Mouse (Mus musculus) spleen, adult 2 months (tissue): Measurements from ENCODE around the gene Fam104a. TPM values are rescaled to one million over a fixed set of nuclear protein-coding genes. Genes with fewer than 3 reads are reported as not detected.

Experiments used
- DNase-seq, 2 experiments: peaks; one replicate each; pipeline versions ENCODE4 v3.0.0 to v3.0.0-alpha.2; 2012 to 2021; ENCODE audit warnings: low spot score in 2 of 2, low read depth in 1 of 2
- H3K27ac ChIP-seq: fragments of 200-500 bp; 2 replicates; pipeline ENCODE4 v1.5.1; 2012; ENCODE audit warnings: low read length, inconsistent platforms; ENCODE audit not compliant: insufficient read depth
- H3K27me3 ChIP-seq: fragments of 200-500 bp; 2 replicates; pipeline ENCODE4 v1.6.1; 2012; ENCODE audit warnings: mild to moderate bottlenecking, moderate library complexity, low read length, inconsistent platforms; ENCODE audit not compliant: control insufficient read depth, insufficient read depth
- H3K36me3 ChIP-seq: fragments of 200-500 bp; 2 replicates; pipeline ENCODE4 v1.6.1; 2012; ENCODE audit warnings: mild to moderate bottlenecking, low read length, inconsistent platforms; ENCODE audit not compliant: control insufficient read depth, insufficient read depth
- H3K4me1 ChIP-seq: fragments of 200-500 bp; 2 replicates; pipeline ENCODE4 v1.6.1; 2011; ENCODE audit warnings: inconsistent platforms; ENCODE audit not compliant: control insufficient read depth, insufficient read depth, insufficient read length
- H3K4me3 ChIP-seq: fragments of 200-500 bp; 2 replicates; pipeline ENCODE4 v1.5.1; 2011; ENCODE audit warnings: mild to moderate bottlenecking, inconsistent platforms; ENCODE audit not compliant: insufficient read depth, insufficient read length; ENCODE audit errors: extremely low read depth
- CTCF ChIP-seq: fragments of 200-500 bp; IDR thresholded peaks from 2 replicates; pipeline ENCODE4 v1.5.1; 2011; ENCODE audit warnings: mild to moderate bottlenecking, inconsistent platforms; ENCODE audit not compliant: insufficient read depth, insufficient read length, insufficient replicate concordance; ENCODE audit errors: extremely low read depth
- POLR2A ChIP-seq: fragments of 200-500 bp; IDR thresholded peaks from 2 replicates; pipeline ENCODE4 v1.6.1; 2011; ENCODE audit warnings: low read depth, low read length, inconsistent platforms
- WGBS: fragments of 180-500 bp; shearing (Covaris S2); methylation state at CpG from one replicate; pipeline ENCODE4 v1.1.7; 2018; 5-methylcytosine and 5-hydroxymethylcytosine counted together
- polyA plus RNA-seq: library from polyadenylated mRNA; depleted of rRNA; stranded (reverse); fragments of >200 nt; gene quantifications from 2 replicates; pipeline ENCODE4 v1.2.3, GENCODE M21; 2012

The Fam104a gene
- polyA plus RNA-seq, 1 experiment, result 20.1 TPM

DNA sequence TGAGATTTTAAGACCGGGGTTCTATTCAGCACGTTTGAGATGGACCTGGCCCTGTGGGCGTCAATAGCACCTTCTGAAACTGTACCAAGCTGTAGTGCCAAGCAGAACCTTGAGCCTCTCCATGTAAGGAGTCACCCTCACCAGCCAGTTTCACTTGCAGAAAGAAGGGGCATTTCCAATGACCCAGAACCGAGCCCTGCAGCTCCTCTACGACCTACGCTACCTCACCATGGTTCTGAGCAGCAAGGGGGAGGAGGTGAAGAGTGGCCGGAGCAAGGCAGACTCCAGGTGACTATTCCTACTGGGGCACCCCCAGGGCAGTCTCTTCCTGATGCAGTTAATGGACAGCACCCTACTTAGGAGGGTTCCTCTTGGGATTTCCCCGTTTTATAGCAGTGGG, 25.6 kb downstream of the Fam104a start:
- no peaks in the 10 kb centered on the region for H3K27me3 ChIP-seq
- peaks cover 50% of the 10 kb centered on the region for H3K36me3 ChIP-seq
- DNase-seq, result no peak
- no peak overlapping the region for H3K4me3 ChIP-seq
- no peak for TF ChIP-seq POLR2A
- no peak for TF ChIP-seq CTCF
- no peak overlapping the region for H3K27ac ChIP-seq
- WGBS, result 92% methylated on average over 8 of the region's 8 CpGs
- H3K4me1 ChIP-seq, result no peaks in the 10 kb centered on the region

- H3K27me3 ChIP-seq, result no peaks in the 10 kb centered on the region
- no peak for DNase-seq
- WGBS, result 81% methylated on average over 4 of the region's 4 CpGs
- TF ChIP-seq CTCF (no peak), POLR2A (no peak)
- H3K27ac ChIP-seq, result no peak overlapping the region
- H3K36me3 ChIP-seq, result peaks cover 59% of the 10 kb centered on the region
- no peaks in the 10 kb centered on the region for H3K4me1 ChIP-seq
- no peak overlapping the region for H3K4me3 ChIP-seq
Measured at GRCm38 (mm10) chr11:113657221-113657620, 26.7 kb downstream of the Fam104a start.

DNA sequence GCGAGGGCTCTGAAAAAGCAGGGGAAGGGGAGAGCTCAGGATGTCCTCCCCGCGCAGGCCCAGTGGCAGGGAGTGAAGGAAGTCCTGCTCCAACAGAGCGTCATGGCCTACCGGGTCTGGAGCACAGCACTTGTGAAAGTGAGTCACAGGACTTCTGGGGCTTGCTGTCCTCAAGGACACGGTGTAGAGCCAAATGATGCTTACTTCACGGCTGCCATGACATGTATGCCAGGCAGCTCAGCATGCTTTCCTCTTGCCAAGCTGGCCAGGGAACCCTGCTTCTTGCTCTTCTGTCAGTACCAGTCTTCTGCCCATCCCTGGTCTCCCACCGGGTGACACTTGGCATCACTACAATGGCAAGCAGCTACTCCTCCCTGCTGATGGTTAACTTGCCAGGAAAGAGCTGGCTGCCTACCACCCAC, 27.4 kb downstream of the Fam104a start:
- peaks cover 60% of the 10 kb centered on the region for H3K36me3 ChIP-seq
- no peak overlapping the region for H3K27ac ChIP-seq
- no peaks in the 10 kb centered on the region for H3K4me1 ChIP-seq
- no peak overlapping the region for H3K4me3 ChIP-seq
- TF ChIP-seq CTCF (no peak), POLR2A (no peak)
- WGBS, result 93% methylated on average over 8 of the region's 8 CpGs
- no peak for DNase-seq
- H3K27me3 ChIP-seq, result no peaks in the 10 kb centered on the region

GRCm38 (mm10) chr11:113654561-113655270, 29.2 kb downstream of the Fam104a start:
- no peaks in the 10 kb centered on the region for H3K27me3 ChIP-seq
- peaks cover 3% of the 10 kb centered on the region; the same call in 1 of the 2 replicates for H3K4me1 ChIP-seq
- H3K36me3 ChIP-seq, result peaks cover 53% of the 10 kb centered on the region
- H3K4me3 ChIP-seq, result no peak overlapping the region
- no peak overlapping the region for H3K27ac ChIP-seq
- WGBS, result 93% methylated on average over 18 of the region's 18 CpGs
- DNase-seq, result no peak
- TF ChIP-seq POLR2A, result no peak
- TF ChIP-seq CTCF, result no peak

GRCm38 (mm10) chr11:113654105-113654504, 29.9 kb downstream of the Fam104a start:
- DNase-seq, result no peak
- no peak for TF ChIP-seq POLR2A
- no peak for TF ChIP-seq CTCF
- peaks cover 3% of the 10 kb centered on the region; the same call in 1 of the 2 replicates for H3K4me1 ChIP-seq
- peaks cover 50% of the 10 kb centered on the region for H3K36me3 ChIP-seq
- no peaks in the 10 kb centered on the region for H3K27me3 ChIP-seq
- no peak overlapping the region for H3K27ac ChIP-seq
- H3K4me3 ChIP-seq, result no peak overlapping the region
- 96% methylated on average over 15 of the region's 15 CpGs for WGBS

GRCm38 (mm10) chr11:113652516-113652915, 31.4 kb downstream of the Fam104a start:
- Histone ChIP-seq H3K27me3 (no peaks in the 10 kb centered on the region), H3K36me3 (peaks cover 40% of the 10 kb centered on the region), H3K27ac (no peak overlapping the region), H3K4me1 (peaks cover 7% of the 10 kb centered on the region; the same call in 1 of the 2 replicates), H3K4me3 (no peak overlapping the region)
- 96% methylated on average over 6 of the region's 6 CpGs for WGBS
- DNase-seq, result no peak
- no peak for TF ChIP-seq POLR2A
- TF ChIP-seq CTCF, result no peak

DNA sequence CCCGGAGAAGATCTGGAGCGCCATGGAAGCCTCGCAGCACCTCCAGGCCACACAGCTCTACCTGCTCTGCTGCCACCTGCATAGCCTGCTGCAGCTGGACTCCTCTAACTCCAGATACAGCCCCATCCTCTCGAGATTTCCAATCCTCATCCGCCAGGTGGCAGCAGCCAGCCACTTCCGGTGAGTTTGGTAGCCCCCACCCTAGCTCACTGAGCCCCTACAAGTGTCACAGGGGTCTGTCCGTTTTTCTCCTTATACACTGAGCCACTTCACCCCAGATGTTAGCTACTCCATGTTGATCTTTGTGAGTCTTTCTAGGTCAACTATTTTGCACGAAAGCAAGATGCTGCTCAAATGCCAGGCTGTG, 32.1 kb downstream of the Fam104a start:
- Histone ChIP-seq H3K27me3 (no peaks in the 10 kb centered on the region), H3K4me1 (peaks cover 7% of the 10 kb centered on the region; the same call in 1 of the 2 replicates), H3K4me3 (no peak overlapping the region), H3K27ac (no peak overlapping the region), H3K36me3 (peaks cover 37% of the 10 kb centered on the region)
- WGBS, result 72% methylated on average over 8 of the region's 8 CpGs
- DNase-seq, result peak in 1 of 2 experiments; percentile 16
- no peak for TF ChIP-seq POLR2A
- TF ChIP-seq CTCF, result no peak
